Mouse (Mus musculus) E14TG2a.4 (cell line): ENCODE measurements at regions not wholly inside any gene's neighbourhood (a gene's known extent, or its start where the extent isn't known, plus 50 kb on each side); places are given as distances from the start of the nearest gene placed in this dataset.

ENCODE experiments used
- H3K27me3 ChIP-seq: 2 replicates; pipeline ENCODE4 v1.6.1; 2014; ENCODE audit warnings: low read length, control low read depth; ENCODE audit not compliant: insufficient read depth
- H3K36me3 ChIP-seq: 2 replicates; pipeline ENCODE4 v1.6.1; 2014; ENCODE audit warnings: low read length, control low read depth; ENCODE audit not compliant: insufficient read depth
- H3K4me1 ChIP-seq: replicated peaks from 2 replicates; pipeline ENCODE4 v1.6.1; 2014; ENCODE audit warnings: low read depth, low read length, control low read depth
- H3K4me3 ChIP-seq: replicated peaks from 2 replicates; pipeline ENCODE4 v1.5.1; 2014; ENCODE audit warnings: mild to moderate bottlenecking, low read length
- H3K9me3 ChIP-seq: 2 replicates; pipeline ENCODE4 v1.6.1; 2014; ENCODE audit warnings: low read length, control low read depth
- CTCF ChIP-seq: conservative IDR thresholded peaks from 2 replicates; pipeline ENCODE4 v1.5.1; 2014; ENCODE audit warnings: low read length
- NANOG ChIP-seq: IDR thresholded peaks from 2 replicates; pipeline ENCODE4 v1.6.1; 2014; ENCODE audit warnings: borderline replicate concordance, low read length, mixed read lengths
- POU5F1 ChIP-seq: IDR thresholded peaks from 2 replicates; pipeline ENCODE4 v1.6.1; 2014; ENCODE audit warnings: low read length, borderline replicate concordance

- Histone ChIP-seq H3K4me1 (no peaks in the 10 kb centered on the region), H3K9me3 (peaks cover 11% of the 10 kb centered on the region), H3K36me3 (no peaks in the 10 kb centered on the region), H3K4me3 (no peak overlapping the region), H3K27me3 (no peaks in the 10 kb centered on the region)
- TF ChIP-seq NANOG = no peak
- TF ChIP-seq POU5F1 = no peak
- TF ChIP-seq CTCF = no peak
Observed at GRCm38 (mm10) chr10:111799850-111800589, 172.4 kb upstream of the Krr1 start.

DNA sequence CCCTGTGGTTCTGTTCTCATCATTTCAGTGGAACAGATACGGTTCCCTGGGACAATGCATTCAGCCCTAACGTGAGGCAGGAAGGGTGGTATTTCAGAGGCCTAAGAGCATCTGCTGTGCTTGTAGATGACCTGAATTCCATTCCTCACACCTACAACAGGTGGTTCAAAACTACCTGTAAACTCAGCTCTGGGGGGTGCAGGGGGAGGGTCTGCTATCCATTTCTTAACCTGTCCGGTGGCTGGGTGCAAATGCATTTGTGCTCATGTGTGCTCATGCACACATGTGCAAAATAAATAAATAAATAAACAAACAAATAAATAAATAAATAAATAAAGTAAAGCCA lies 171.9 kb upstream of the Krr1 start:
- TF ChIP-seq POU5F1 (no peak), NANOG (no peak), CTCF (no peak)
- Histone ChIP-seq H3K4me3 (no peak overlapping the region), H3K27me3 (no peaks in the 10 kb centered on the region), H3K4me1 (no peaks in the 10 kb centered on the region), H3K9me3 (peaks cover 11% of the 10 kb centered on the region), H3K36me3 (no peaks in the 10 kb centered on the region)

GRCm38 (mm10) chr10:111801021-111801793 lies 171.3 kb upstream of the Krr1 start:
- H3K27me3 ChIP-seq = no peaks in the 10 kb centered on the region
- H3K4me1 ChIP-seq = no peaks in the 10 kb centered on the region
- H3K4me3 ChIP-seq = no peak overlapping the region
- TF ChIP-seq POU5F1 = no peak
- TF ChIP-seq CTCF = no peak
- TF ChIP-seq NANOG = no peak
- peaks cover 11% of the 10 kb centered on the region for H3K9me3 ChIP-seq
- no peaks in the 10 kb centered on the region for H3K36me3 ChIP-seq

GRCm38 (mm10) chr10:111801794-111802359 lies 170.6 kb upstream of the Krr1 start:
- Histone ChIP-seq H3K9me3 (peaks cover 8% of the 10 kb centered on the region), H3K4me1 (no peaks in the 10 kb centered on the region), H3K27me3 (no peaks in the 10 kb centered on the region), H3K36me3 (no peaks in the 10 kb centered on the region), H3K4me3 (no peak overlapping the region)
- TF ChIP-seq POU5F1 (no peak), NANOG (no peak), CTCF (no peak)

DNA sequence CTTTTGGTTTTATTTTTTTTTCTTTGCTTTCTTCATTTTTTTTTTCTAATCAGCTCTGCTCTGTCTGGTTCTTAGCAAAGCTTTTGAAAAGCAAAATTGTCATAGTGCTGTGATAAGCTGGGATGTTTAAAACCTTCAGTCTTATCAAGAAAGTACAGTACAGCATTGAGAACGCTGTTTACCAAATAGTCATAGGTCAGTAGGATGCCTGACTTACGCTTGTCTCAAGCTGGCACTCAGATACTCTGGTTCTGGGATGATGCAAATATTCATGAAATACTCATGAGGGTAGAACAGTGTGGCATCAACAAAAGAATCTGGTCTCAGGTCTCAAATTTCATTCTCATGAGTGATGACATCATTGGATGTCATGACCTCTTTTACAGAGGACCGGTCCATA lies 166.1 kb upstream of the Krr1 start:
- Histone ChIP-seq H3K4me3 (no peak overlapping the region), H3K9me3 (no peaks in the 10 kb centered on the region), H3K27me3 (no peaks in the 10 kb centered on the region), H3K36me3 (no peaks in the 10 kb centered on the region), H3K4me1 (no peaks in the 10 kb centered on the region)
- TF ChIP-seq NANOG = no peak
- TF ChIP-seq POU5F1 = no peak
- no peak for TF ChIP-seq CTCF

- H3K36me3 ChIP-seq = no peaks in the 10 kb centered on the region
- no peaks in the 10 kb centered on the region for H3K4me1 ChIP-seq
- no peak overlapping the region for H3K4me3 ChIP-seq
- no peaks in the 10 kb centered on the region for H3K9me3 ChIP-seq
- no peaks in the 10 kb centered on the region for H3K27me3 ChIP-seq
- no peak for TF ChIP-seq CTCF
- no peak for TF ChIP-seq POU5F1
- TF ChIP-seq NANOG = no peak
Observed at GRCm38 (mm10) chr10:111806916-111807315, 165.5 kb upstream of the Krr1 start.

DNA sequence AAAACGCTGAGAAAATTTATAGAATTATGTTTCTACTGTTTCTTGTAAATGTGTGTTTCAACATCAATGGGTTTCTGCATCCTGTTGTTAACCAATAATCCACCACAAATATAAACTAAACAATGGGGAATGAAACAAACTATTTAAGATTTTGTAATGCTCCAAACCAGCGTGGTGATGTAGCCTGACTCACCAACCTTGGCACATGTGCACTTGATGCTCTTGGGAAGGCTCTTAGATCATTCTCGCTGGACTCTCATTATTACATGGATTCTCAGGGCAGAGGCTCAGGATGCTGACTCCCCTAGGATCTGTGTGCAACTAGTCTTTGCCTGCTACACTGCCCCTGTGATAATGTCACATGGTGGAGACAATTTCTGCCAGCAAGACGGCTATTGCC lies 158.7 kb upstream of the Krr1 start:
- TF ChIP-seq POU5F1 (no peak), CTCF (no peak), NANOG (no peak)
- Histone ChIP-seq H3K27me3 (no peaks in the 10 kb centered on the region), H3K9me3 (no peaks in the 10 kb centered on the region), H3K36me3 (no peaks in the 10 kb centered on the region), H3K4me3 (no peak overlapping the region), H3K4me1 (no peaks in the 10 kb centered on the region)

- TF ChIP-seq POU5F1 (no peak), CTCF (no peak), NANOG (no peak)
- Histone ChIP-seq H3K27me3 (no peaks in the 10 kb centered on the region), H3K4me1 (no peaks in the 10 kb centered on the region), H3K9me3 (no peaks in the 10 kb centered on the region), H3K4me3 (no peak overlapping the region), H3K36me3 (no peaks in the 10 kb centered on the region)
Observed at GRCm38 (mm10) chr10:111814648-111815047, 157.8 kb upstream of the Krr1 start.

GRCm38 (mm10) chr10:111815160-111815559 lies 157.3 kb upstream of the Krr1 start:
- H3K27me3 ChIP-seq = no peaks in the 10 kb centered on the region
- no peak overlapping the region for H3K4me3 ChIP-seq
- no peaks in the 10 kb centered on the region for H3K9me3 ChIP-seq
- no peak for TF ChIP-seq CTCF
- no peaks in the 10 kb centered on the region for H3K4me1 ChIP-seq
- no peaks in the 10 kb centered on the region for H3K36me3 ChIP-seq
